Comparison of ENCODE assay signal across 21 mouse cellular contexts in the genomic region with DNA sequence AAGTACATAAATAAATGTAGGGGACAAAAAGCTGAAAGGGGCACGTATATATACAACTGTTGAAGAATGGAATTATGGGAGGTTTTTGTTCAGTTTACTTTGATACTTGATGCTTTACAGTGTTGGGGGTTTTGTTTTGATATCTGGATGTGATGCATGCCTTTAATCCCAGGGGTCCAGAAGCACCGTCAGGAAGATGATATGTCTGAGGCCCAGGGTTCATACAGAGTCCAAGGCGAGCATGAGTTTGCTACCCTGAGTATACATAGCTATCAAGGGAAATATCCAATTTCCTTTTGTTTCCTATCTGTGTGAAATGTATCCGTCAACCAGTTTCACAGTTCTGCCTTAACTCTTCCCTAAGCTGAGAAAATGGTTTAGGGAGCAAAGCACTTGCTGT. TPM values are rescaled to one million over a fixed set of nuclear protein-coding genes. Genes with fewer than 3 reads are reported as not detected.
DNase-seq lines count a peak whose midpoint lies in the region; ATAC-seq and TF ChIP-seq lines count a peak whose summit lies in the region.
"Had no signal": no experiment of that assay in that cellular context is flagged by ENCODE, and none has a peak within 500 bp of the region (broad histone marks: within the 10 kb centered on the region; RNA-seq: fewer than 3 reads in every experiment).

No protein-coding gene starts in this region.

- H3K36me3 ChIP-seq in kidney, adult 2 months (ENCODE audit: control insufficient read depth, insufficient read depth, low read length), result no peaks in the 10 kb centered on the region
- no peaks in the 10 kb centered on the region for H3K36me3 ChIP-seq in lung, embryonic 14.5 days (ENCODE audit: insufficient read depth)
- no peaks in the 10 kb centered on the region for H3K36me3 ChIP-seq in embryonic facial prominence, embryonic 15.5 days
- no peaks in the 10 kb centered on the region for H3K36me3 ChIP-seq in forebrain, embryonic 13.5 days (ENCODE audit: poor library complexity, severe bottlenecking)
- H3K36me3 ChIP-seq: heart, embryonic 13.5 days; hindbrain, embryonic 13.5 days had no signal

- no peak overlapping the region for H3K4me3 ChIP-seq in kidney, adult 2 months (ENCODE audit: insufficient read depth, low read depth, low read length)
- H3K4me3 ChIP-seq in lung, embryonic 14.5 days (ENCODE audit: low read depth, low read length), result no peak overlapping the region
- H3K4me3 ChIP-seq in embryonic facial prominence, embryonic 15.5 days (replicated peaks), result no peak overlapping the region
- H3K4me3 ChIP-seq in forebrain, embryonic 13.5 days, result no peak overlapping the region
- H3K4me3 ChIP-seq: heart, adult 2 months; heart, embryonic 13.5 days; hindbrain, embryonic 13.5 days; left cerebral cortex, adult 2 months had no signal

- ATAC-seq in lung, embryonic 14.5 days (ENCODE audit: insufficient read depth), result peak; percentile 47; the same call in 1 of the 2 replicates
- peak; percentile 60 for ATAC-seq in embryonic facial prominence, embryonic 15.5 days (ENCODE audit: insufficient number of reproducible peaks, low FRiP score, low TSS enrichment, low read depth)
- ATAC-seq in forebrain, embryonic 13.5 days, result no peak
- ATAC-seq: inflammation-experienced regulatory T-cells, adult 6 months; lung, postnatal 0 days had no signal

- WGBS in kidney, adult 2 months, result 65% methylated on average over 4 of the region's 4 CpGs
- 26% methylated on average over 4 of the region's 4 CpGs for WGBS in lung, embryonic 14.5 days
- WGBS in embryonic facial prominence, embryonic 15.5 days, result 40% methylated on average over 4 of the region's 4 CpGs
- WGBS in forebrain, embryonic 13.5 days, result 76% methylated on average over 4 of the region's 4 CpGs

- no peak for TF ChIP-seq POLR2A in kidney, adult 2 months (IDR thresholded peaks at IDR 0.05; ENCODE audit: low read depth, low read length)

- H3K9me3 ChIP-seq in lung, embryonic 14.5 days (ENCODE audit: low read depth, low read length), result no peaks in the 10 kb centered on the region
- H3K9me3 ChIP-seq in embryonic facial prominence, embryonic 15.5 days (replicated peaks), result no peaks in the 10 kb centered on the region
- H3K9me3 ChIP-seq in forebrain, embryonic 13.5 days (replicated peaks), result no peaks in the 10 kb centered on the region

- no peak for DNase-seq in kidney, adult 2 months
- no peak for DNase-seq in kidney, adult 8-10 months
- DNase-seq in lung, embryonic 14.5 days, result no peak
- no peak for DNase-seq in lung, postnatal 25 days (ENCODE audit: low spot score)
- DNase-seq in urinary bladder, adult 18-20 months (ENCODE audit: low spot score in 2 of 2), result no peak
- DNase-seq: adrenal gland, postnatal 36 days; cerebellum, adult 9-11 months; gastrocnemius, postnatal 36 days; heart, adult 2 months; heart, postnatal 14 days; layer of hippocampus, adult 9-11 months; thymus, adult 18-20 months; thymus, postnatal 36 days had no signal

- no peak for TF ChIP-seq CTCF in kidney, adult 2 months (conservative IDR thresholded peaks at IDR 0.05; ENCODE audit: insufficient read depth, insufficient read length, low read depth, low read length)
- TF ChIP-seq CTCF in lung, embryonic 14.5 days (IDR thresholded peaks at IDR 0.05; ENCODE audit: low read depth), result no peak

- H3K4me2 ChIP-seq in lung, embryonic 14.5 days, result no peak overlapping the region
- no peak overlapping the region for H3K4me2 ChIP-seq in embryonic facial prominence, embryonic 15.5 days (replicated peaks)
- no peak overlapping the region for H3K4me2 ChIP-seq in forebrain, embryonic 13.5 days
- H3K4me2 ChIP-seq: heart, embryonic 13.5 days; hindbrain, embryonic 13.5 days; midbrain, embryonic 11.5 days had no signal

- H3K9ac ChIP-seq in lung, embryonic 14.5 days, result no peak overlapping the region
- H3K9ac ChIP-seq in embryonic facial prominence, embryonic 15.5 days, result no peak overlapping the region
- no peak overlapping the region for H3K9ac ChIP-seq in forebrain, embryonic 13.5 days
- H3K9ac ChIP-seq: heart, embryonic 13.5 days; hindbrain, embryonic 13.5 days had no signal

- H3K4me1 ChIP-seq in kidney, adult 2 months (ENCODE audit: control insufficient read depth, insufficient read depth, low read length), result peaks cover 2% of the 10 kb centered on the region; the same call in 1 of the 2 replicates
- H3K4me1 ChIP-seq in lung, embryonic 14.5 days (ENCODE audit: insufficient read depth), result 0 out of 2 replicates have a peak, but pooled peaks cover 5% of the 10 kb centered on the region
- H3K4me1 ChIP-seq in embryonic facial prominence, embryonic 15.5 days, result no peaks in the 10 kb centered on the region
- H3K4me1 ChIP-seq in forebrain, embryonic 13.5 days, result no peaks in the 10 kb centered on the region

- no peaks in the 10 kb centered on the region for H3K27me3 ChIP-seq in kidney, adult 2 months (replicated peaks; ENCODE audit: control insufficient read depth, insufficient read depth, low read length)
- no peaks in the 10 kb centered on the region for H3K27me3 ChIP-seq in lung, embryonic 14.5 days (ENCODE audit: insufficient read depth, low read length)
- no peaks in the 10 kb centered on the region for H3K27me3 ChIP-seq in embryonic facial prominence, embryonic 15.5 days
- no peaks in the 10 kb centered on the region for H3K27me3 ChIP-seq in forebrain, embryonic 13.5 days
- H3K27me3 ChIP-seq: heart, embryonic 13.5 days; hindbrain, embryonic 13.5 days had no signal

- peak overlapping the region; percentile 78 for H3K27ac ChIP-seq in kidney, adult 2 months (ENCODE audit: insufficient read depth, low read depth, low read length)
- peak overlapping the region; percentile 63; the same call in 1 of the 2 replicates for H3K27ac ChIP-seq in lung, embryonic 14.5 days (ENCODE audit: low read depth)
- 0 out of 2 replicates have a peak overlapping the region, but pooled peaks have one; percentile 28 for H3K27ac ChIP-seq in embryonic facial prominence, embryonic 15.5 days (replicated peaks)
- no peak overlapping the region for H3K27ac ChIP-seq in forebrain, embryonic 13.5 days
- H3K27ac ChIP-seq: heart, adult 2 months; heart, embryonic 13.5 days; hindbrain, embryonic 13.5 days; left cerebral cortex, adult 2 months had no signal

RNA-seq across cellular contexts. Expression of gene Lpin2, which starts 29.0 kb away (rescaled TPM):
- polyA plus RNA-seq in kidney, adult 2 months (2012; rRNA removed), result 17.7 and 20.5 TPM in 2 replicates
- 37.2 and 39.9 TPM in 2 replicates for polyA plus RNA-seq in lung, embryonic 14.5 days (2014; fragmentation: Nextera tagmentation; extraction: Ambion mirVana)
- polyA plus RNA-seq in embryonic facial prominence, embryonic 15.5 days (2015; fragmentation: Nextera tagmentation; extraction: Ambion mirVana), result 35.3 and 37.3 TPM in 2 replicates
- polyA plus RNA-seq in forebrain, embryonic 13.5 days (2015; fragmentation: Nextera tagmentation; extraction: Ambion mirVana), result 34.1 and 37.5 TPM in 2 replicates
